Mouse (Mus musculus): ENCODE results near the gene Fam166b. TPM values are rescaled to one million over a fixed set of nuclear protein-coding genes. Genes with fewer than 3 reads are reported as not detected.

The Fam166b gene
- polyA plus RNA-seq, 1 experiment: not detected

DNA sequence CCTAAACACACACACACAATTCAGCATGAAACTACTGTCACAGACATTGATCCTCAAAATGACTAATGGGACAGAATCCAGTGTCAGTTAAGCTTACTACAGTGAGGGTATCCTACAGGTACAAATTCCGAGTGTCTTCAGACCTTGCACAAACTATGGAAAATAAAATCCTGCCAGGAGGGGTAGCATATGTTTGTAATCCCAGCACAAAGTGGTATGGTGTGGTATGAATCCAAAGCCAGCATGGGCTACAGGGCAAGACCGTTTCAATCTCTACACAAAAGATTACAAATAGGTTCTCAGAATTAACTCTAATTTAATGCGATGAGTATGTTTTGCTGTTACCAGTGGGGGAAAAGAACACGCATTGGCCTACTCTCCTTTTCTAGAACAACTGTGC lies 12.7 kb upstream of the Fam166b start, which contains the start of gene Tesk1:
TSS of gene Tesk1 (plus strand) at position 301 of the 400 bp plus-strand sequence.
- Histone ChIP-seq H3K4me1 (ENCODE audit: control insufficient read depth, insufficient read depth, low read length) (0 out of 2 replicates have a peak, but pooled peaks cover 2% of the 10 kb centered on the region), H3K27ac (ENCODE audit: insufficient read depth, low read depth, low read length) (peak within 1 kb of the TSS; percentile 62), H3K4me3 (ENCODE audit: insufficient read depth, low read length) (peak within 1 kb of the TSS; percentile 69)
- TF ChIP-seq CTCF (IDR thresholded peaks at IDR 0.05; ENCODE audit: low read depth, low read length) (no peak), POLR2A (IDR thresholded peaks at IDR 0.05; ENCODE audit: borderline replicate concordance, low read depth, low read length) (no peak)

DNA sequence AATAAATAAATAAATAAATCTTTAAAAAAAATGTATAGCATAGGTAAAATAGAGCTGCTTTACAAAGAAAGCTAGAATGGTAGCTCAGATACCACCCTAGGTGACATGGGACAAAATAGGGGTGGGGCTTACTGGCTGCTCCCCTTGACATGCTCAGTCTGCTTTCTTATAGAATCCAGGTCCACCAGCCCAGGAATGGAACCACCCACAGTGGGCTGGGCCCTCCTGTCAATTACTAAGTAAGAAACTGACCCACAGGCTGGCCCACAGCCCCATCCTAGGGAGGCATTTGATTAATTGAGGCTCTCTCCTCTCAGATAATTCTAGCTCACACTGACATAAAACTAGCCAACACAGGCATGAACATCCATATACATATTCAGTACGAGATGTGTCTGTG lies 3.9 kb upstream of the Fam166b start:
- Histone ChIP-seq H3K27ac (ENCODE audit: insufficient read depth, low read depth, low read length) (no peak overlapping the region), H3K4me1 (ENCODE audit: control insufficient read depth, insufficient read depth, low read length) (no peaks in the 10 kb centered on the region), H3K4me3 (ENCODE audit: insufficient read depth, low read length) (no peak overlapping the region)
- TF ChIP-seq POLR2A (IDR thresholded peaks at IDR 0.05; ENCODE audit: borderline replicate concordance, low read depth, low read length) (no peak), CTCF (IDR thresholded peaks at IDR 0.05; ENCODE audit: low read depth, low read length) (no peak)

DNA sequence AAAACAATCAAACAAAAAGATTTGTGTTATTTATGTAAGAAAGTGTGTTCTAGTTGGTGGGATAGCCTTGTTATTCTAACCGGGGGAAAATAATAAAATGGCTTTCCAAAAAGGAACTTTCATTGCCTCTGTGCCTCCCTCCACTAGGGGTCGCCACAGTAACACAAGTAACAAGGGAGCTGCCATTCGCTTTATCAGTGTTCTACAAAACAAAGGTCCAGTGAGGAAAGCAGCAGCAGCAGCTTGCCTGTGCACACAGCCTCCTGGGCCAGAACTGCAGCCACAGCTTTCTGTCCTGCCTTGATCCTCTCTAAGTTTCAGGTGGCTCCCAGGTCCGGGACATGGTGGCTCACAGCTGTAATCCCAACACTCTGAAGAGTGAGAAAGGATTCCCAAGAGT lies 2.8 kb upstream of the Fam166b start:
- Histone ChIP-seq H3K4me3 (ENCODE audit: insufficient read depth, low read length) (no peak overlapping the region), H3K27ac (ENCODE audit: insufficient read depth, low read depth, low read length) (no peak overlapping the region), H3K4me1 (ENCODE audit: control insufficient read depth, insufficient read depth, low read length) (no peaks in the 10 kb centered on the region)
- TF ChIP-seq CTCF (IDR thresholded peaks at IDR 0.05; ENCODE audit: low read depth, low read length) (peak; percentile 39), POLR2A (IDR thresholded peaks at IDR 0.05; ENCODE audit: borderline replicate concordance, low read depth, low read length) (no peak)

DNA sequence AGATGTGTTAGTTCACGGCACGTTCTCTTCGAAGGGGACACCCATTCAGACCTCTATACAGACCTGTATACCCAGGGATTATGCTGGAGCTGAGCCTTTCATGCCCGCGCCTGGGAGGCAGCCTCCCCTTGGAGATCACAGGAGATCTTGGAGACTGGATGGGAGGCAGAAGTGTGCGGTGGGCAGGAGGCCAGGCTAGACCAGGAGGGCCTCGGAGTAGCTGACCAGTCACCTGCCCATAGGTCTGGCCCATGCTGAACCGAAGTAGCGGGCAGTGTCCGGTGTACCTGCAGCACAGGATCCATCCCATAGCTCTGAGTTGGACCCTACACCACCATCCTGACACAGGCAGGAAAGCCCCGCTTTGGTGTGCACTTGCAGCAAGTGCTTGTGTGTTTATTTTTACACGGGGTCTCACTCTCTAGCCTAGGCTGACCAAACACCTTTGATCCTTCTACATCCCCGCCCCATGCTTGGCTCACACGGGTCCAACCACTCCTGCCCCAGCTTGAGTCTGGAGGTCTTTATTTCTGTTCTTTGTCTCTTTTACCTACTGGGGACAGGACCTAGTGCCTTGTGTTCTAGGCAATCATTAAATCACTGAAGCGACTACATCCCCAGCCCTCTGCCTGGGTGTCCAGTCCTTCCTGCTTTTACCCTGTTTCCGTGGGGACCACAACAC lies 613 bp downstream of the Fam166b start:
- Histone ChIP-seq H3K4me3 (ENCODE audit: insufficient read depth, low read length) (no peak overlapping the region), H3K4me1 (ENCODE audit: control insufficient read depth, insufficient read depth, low read length) (no peaks in the 10 kb centered on the region), H3K27ac (ENCODE audit: insufficient read depth, low read depth, low read length) (no peak overlapping the region)
- no peak for TF ChIP-seq POLR2A (IDR thresholded peaks at IDR 0.05; ENCODE audit: borderline replicate concordance, low read depth, low read length)
- TF ChIP-seq CTCF (IDR thresholded peaks at IDR 0.05; ENCODE audit: low read depth, low read length): no peak

DNA sequence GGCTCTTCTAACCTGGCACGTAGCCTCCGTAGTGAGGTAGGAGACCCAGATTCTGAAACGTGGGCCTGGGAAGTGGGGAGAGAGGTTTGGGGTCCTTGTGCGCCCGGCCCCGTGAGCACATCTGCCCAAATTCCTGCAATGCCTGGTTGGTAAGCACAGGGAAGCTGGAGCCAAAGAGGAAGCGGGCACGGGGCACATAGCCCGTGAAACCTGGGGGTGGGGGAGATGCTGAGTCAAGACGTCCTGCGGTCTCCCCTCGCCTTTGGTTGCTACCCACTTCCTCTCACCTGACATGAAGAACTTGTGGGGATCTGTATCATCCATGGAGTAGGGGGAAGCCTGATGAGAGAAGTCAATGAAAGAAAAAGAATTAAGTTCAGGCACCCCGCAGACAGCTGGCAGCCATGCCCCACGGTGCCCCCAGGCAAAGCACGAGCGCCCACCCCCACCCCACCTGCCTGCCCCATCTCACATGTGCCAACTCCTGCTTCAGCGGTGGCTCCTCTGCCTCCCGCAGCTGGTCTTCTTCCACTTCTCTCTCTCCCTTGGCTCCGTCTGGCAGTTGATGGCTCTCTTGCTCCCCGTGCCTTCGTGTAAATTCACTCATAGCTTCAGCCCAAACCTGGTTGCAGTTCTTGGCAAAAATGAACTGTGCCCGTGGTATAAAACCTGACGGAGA lies 1.3 kb downstream of the Fam166b start:
- no peak overlapping the region for H3K4me3 ChIP-seq (ENCODE audit: insufficient read depth, low read length)
- no peaks in the 10 kb centered on the region for H3K4me1 ChIP-seq (ENCODE audit: control insufficient read depth, insufficient read depth, low read length)
- no peak overlapping the region for H3K27ac ChIP-seq (ENCODE audit: insufficient read depth, low read depth, low read length)
- TF ChIP-seq POLR2A (IDR thresholded peaks at IDR 0.05; ENCODE audit: borderline replicate concordance, low read depth, low read length) (no peak), CTCF (IDR thresholded peaks at IDR 0.05; ENCODE audit: low read depth, low read length) (no peak)

DNA sequence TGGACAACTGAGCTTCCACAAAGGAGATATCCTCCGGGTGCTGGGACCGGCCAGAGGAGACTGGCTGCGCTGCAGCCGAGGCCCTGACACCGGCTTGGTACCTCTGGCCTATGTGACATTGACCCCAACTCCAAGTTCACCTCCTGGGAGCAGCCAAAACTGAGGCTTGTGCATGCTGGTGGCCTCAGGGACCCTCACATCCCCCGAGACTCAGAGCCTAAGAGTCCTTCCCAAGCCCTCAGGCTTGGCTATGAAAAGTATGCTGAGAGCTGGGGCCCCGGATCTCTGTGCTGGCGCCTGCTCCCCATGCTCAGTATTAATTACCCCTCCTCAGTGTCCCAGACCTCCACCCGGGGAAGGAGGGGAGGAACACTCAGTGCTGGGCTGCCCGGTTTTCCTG lies 2.4 kb downstream of the Fam166b start:
- no peak overlapping the region for H3K27ac ChIP-seq (ENCODE audit: insufficient read depth, low read depth, low read length)
- TF ChIP-seq CTCF (IDR thresholded peaks at IDR 0.05; ENCODE audit: low read depth, low read length) (no peak), POLR2A (IDR thresholded peaks at IDR 0.05; ENCODE audit: borderline replicate concordance, low read depth, low read length) (no peak)
- no peak overlapping the region for H3K4me3 ChIP-seq (ENCODE audit: insufficient read depth, low read length)
- H3K4me1 ChIP-seq (ENCODE audit: control insufficient read depth, insufficient read depth, low read length): no peaks in the 10 kb centered on the region

DNA sequence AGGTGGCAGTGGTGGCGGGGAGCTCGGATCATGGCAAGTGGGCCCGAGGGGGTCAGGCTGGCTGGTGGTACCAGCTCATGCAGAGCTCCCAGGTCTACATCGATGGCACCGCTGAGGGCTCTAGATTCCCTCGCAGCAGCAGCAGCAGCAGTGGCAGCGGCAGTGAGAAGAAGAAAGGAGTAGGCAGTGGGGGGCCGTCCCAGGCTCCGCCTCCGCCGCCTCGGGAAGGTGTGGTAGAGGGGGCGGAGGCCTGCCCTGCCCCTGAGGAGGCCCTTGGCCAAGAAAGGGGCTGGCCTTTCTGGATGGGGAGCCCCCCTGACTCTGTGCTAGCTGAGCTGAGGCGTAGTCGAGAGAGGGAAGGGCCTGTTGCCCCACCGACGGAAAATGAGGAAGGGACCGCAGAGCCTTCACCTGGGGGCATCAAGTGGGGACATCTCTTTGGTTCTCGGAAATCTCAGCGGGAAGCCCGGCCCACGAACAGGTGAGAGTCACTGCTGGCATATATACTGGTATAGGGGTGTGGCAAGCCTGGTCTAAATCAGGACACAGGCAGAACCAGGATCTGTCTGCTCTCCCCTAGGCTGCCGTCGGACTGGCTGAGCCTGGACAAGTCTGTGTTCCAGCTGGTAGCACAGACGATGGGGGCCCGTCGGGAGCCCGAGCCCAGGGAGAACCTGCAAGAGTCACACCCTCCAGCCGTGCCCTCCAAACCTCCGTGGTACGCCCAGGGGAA lies 3.1 kb downstream of the Fam166b start:
- no peak overlapping the region for H3K4me3 ChIP-seq (ENCODE audit: insufficient read depth, low read length)
- TF ChIP-seq POLR2A (IDR thresholded peaks at IDR 0.05; ENCODE audit: borderline replicate concordance, low read depth, low read length) (no peak), CTCF (IDR thresholded peaks at IDR 0.05; ENCODE audit: low read depth, low read length) (no peak)

DNA sequence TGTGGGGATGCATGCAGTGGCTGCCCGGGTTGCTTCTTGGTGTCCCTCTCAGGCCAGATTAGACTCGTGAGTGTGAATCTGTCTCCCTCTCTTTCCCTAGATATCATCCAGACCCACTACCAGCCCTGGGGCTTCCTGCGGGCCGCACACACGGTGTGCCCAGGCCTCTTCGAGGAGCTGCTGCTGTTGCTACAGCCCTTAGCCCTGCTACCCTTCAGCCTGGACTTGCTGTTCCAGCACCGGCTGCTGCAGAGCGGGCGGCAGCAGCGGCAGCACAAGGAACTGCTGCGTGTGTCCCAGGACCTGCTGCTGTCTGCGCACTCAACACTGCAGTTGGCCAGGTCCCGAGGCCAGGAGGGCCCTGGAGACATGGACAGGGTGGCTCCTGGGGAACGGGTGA lies 3.7 kb downstream of the Fam166b start:
- H3K4me3 ChIP-seq (ENCODE audit: insufficient read depth, low read length): no peak overlapping the region

More for the DNA sequence above, 3.1 kb downstream of the Fam166b start:
- Histone ChIP-seq H3K27ac (ENCODE audit: insufficient read depth, low read depth, low read length) (no peak overlapping the region), H3K4me1 (ENCODE audit: control insufficient read depth, insufficient read depth, low read length) (no peaks in the 10 kb centered on the region)

DNA sequence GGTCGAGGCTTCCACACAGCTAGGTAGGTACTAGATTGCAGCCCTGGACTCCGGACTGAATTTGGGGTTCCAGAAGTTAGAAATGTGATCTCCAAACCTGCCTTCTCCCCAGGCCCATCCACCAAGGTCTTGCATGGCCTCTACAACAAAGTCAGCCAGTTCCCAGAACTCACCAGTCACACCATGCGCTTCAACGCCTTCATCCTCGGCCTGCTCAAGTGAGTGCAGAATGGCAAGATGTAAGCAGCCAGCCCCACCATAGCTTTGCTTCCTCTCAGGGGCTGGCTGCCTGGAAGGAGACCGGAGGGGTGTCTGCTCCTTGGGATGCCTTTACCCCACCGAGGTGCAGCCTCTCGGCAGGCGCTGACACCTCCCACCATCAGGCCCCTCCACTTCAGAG lies 4.9 kb downstream of the Fam166b start:
- H3K4me3 ChIP-seq (ENCODE audit: insufficient read depth, low read length): no peak overlapping the region
- peaks cover 12% of the 10 kb centered on the region for H3K4me1 ChIP-seq (ENCODE audit: control insufficient read depth, insufficient read depth, low read length)
- H3K27ac ChIP-seq (ENCODE audit: insufficient read depth, low read depth, low read length): no peak overlapping the region
- TF ChIP-seq CTCF (IDR thresholded peaks at IDR 0.05; ENCODE audit: low read depth, low read length) (no peak), POLR2A (IDR thresholded peaks at IDR 0.05; ENCODE audit: borderline replicate concordance, low read depth, low read length) (no peak)

More for the DNA sequence above, 3.7 kb downstream of the Fam166b start:
- no peak overlapping the region for H3K27ac ChIP-seq (ENCODE audit: insufficient read depth, low read depth, low read length)
- TF ChIP-seq CTCF (IDR thresholded peaks at IDR 0.05; ENCODE audit: low read depth, low read length): no peak
- TF ChIP-seq POLR2A (IDR thresholded peaks at IDR 0.05; ENCODE audit: borderline replicate concordance, low read depth, low read length): no peak
- H3K4me1 ChIP-seq (ENCODE audit: control insufficient read depth, insufficient read depth, low read length): peaks cover 4% of the 10 kb centered on the region
